Mouse (Mus musculus): ENCODE measurements around the gene Prrc2b.

The Prrc2b gene

GRCm38 (mm10) chr2:32134039-32134438 lies 16.8 kb upstream of the Prrc2b start:
- CTCF ChIA-PET, result interaction anchor here (0.6 to 1.2 kb wide), 3 partner anchors 13 to 838 kb away, joined by 3 to 5 read pairs (median 3); no protein-coding TSS in a partner anchor

DNA sequence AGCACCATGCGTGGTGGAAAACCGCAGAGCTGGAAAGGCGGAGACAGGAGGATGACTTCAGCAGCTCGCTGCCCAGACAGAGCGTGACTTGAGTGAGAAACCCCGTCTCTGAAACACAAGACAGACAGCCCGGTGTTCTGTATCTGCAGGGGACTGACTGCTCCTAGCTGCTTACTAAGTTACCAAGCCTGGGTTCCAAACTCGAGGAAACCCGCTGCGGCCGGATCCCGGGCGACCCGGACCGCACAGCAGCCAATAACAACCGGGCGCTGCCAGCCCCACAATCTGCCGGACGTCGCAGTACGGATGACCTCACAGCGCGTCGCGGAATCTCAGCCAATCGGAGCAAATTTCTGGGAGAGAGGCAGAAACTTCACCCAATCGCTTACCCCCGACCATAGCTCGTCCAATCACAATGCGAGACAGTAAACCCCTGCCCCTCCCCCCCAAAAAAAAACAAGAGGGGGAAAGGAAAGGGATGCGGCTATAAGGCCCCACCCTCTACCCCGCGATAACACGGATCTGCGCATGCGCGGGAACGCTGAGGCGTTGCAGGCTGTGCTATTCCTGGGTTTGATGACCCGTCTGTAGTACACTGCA lies 13.1 kb upstream of the Prrc2b start:
- CTCF ChIA-PET, result no interaction called here

- CTCF ChIA-PET, result no interaction called here
Observed at GRCm38 (mm10) chr2:32139377-32139776, 11.5 kb upstream of the Prrc2b start.

GRCm38 (mm10) chr2:32140498-32140934 lies 10.4 kb upstream of the Prrc2b start:
- CTCF ChIA-PET, result no interaction called here

- CTCF ChIA-PET, result interaction anchor here (0.5 kb wide), 1 partner anchor 30 kb away, joined by 11 read pairs; no protein-coding TSS in a partner anchor
Observed at GRCm38 (mm10) chr2:32141602-32142001, 9.3 kb upstream of the Prrc2b start.

- CTCF ChIA-PET, result interaction anchor here (0.7 kb wide), 1 partner anchor 10 kb away, joined by 3 read pairs; no protein-coding TSS in a partner anchor
Observed at GRCm38 (mm10) chr2:32142368-32142767, 8.5 kb upstream of the Prrc2b start.

DNA sequence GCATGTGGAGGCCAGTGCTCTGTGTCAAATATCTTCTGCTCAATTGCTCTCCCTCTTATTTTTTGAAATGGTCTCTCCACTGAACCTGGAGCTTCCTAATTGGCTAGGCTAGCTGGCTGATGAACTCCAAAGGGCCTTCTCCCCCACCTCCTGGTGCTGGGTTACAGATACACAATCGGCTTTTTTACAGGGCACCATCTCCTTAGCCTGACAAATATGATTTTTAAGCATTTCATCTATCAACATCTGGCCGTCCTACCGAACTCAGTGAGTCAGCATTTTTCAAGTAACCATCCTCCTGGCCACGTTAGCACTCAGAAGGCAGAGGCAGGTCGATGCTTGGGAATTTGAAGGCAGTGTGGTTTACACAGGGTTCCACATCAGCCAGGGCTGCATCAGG lies 6.2 kb upstream of the Prrc2b start:
- CTCF ChIA-PET, result no interaction called here

DNA sequence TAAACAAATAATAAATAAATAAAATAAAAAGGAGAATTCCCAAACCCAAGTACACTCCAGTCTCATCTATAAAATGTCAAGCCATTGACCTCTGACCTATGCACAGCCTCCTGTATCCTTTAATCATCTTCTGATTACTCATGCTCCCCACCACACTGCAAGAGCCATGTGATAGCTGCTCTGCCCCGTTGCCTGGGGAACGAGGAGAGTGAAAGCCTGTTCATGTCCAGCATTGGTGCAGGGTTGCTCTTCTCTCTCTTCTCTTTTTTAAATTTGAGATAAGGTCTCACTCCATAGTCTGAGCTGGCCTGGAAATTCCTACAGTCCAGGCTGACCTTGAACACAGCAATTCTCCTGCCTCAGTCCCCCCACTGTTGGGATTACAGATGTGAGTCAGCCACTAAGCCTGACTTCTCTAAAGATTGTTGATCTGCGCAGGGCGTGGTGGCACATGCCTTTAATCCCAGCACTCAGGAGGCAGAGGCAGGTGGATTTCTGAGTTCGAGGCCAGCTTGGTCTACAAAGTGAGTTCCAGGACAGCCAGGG lies 4.2 kb upstream of the Prrc2b start:
- CTCF ChIA-PET, result no interaction called here

GRCm38 (mm10) chr2:32150135-32150534 lies 747 bp upstream of the Prrc2b start:
- CTCF ChIA-PET, result no interaction called here

DNA sequence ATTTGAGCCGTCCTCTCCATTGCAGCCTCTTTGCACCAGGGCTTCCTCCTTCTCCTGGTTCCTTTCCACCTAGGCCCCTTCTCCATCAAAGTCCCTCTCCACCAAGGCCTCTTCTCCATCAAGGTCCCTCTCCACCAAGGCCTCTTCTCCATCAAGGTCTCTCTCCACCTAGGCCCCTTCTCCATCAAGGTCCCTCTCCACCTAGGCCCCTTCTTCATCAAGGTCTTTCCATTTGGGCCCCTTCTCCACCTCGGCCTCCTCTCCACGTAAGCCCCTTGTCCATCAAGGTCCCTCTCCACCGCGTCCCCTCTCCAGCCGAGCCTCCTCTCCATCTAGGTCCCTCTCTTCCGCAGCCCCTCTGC lies 339 bp upstream of the Prrc2b start:
- CTCF ChIA-PET, result no interaction called here

DNA sequence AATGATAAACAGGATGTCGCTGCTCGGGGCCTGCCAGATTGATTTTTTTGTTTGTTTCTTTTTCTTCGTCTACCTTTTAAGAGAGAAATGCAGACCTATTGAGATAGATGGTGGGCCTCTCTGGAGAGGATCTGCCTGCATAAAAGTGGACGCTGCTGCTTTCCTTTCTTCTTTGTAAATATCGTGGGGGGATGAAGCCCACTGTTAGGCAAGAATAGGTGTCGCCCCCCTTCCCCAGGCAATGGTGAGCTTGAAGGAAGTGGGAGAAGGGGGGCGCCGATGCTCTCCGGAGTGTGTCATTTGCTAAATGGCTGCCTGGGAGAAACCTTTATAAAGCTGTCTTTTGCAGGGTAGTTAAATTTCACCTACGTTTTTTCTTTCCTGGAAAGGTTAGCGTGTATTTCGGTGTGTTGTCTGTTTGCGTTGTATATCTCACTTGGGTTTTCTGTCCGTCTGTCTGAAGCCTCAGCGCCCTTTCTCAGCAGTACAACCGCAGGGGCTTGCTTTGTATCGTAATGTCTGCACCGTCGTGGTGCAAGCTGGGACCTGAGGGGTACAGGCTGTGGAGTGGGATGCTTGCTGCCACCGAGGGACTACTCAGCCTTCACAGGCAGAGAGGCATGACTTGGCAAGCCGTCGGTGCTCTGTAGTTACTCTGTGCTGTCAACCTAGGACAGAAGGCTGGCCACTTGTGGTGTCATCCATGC lies 931 bp downstream of the Prrc2b start:
- CTCF ChIA-PET, result interaction anchor here (1.5 kb wide), 1 partner anchor 17 kb away, joined by 5 read pairs; no protein-coding TSS in a partner anchor

GRCm38 (mm10) chr2:32152367-32153034 lies 1.6 kb downstream of the Prrc2b start:
- CTCF ChIA-PET, result interaction anchor here (1.5 kb wide), 1 partner anchor 18 kb away, joined by 5 read pairs; no protein-coding TSS in a partner anchor

GRCm38 (mm10) chr2:32153041-32153790 lies 2.3 kb downstream of the Prrc2b start:
- CTCF ChIA-PET, result no interaction called here

DNA sequence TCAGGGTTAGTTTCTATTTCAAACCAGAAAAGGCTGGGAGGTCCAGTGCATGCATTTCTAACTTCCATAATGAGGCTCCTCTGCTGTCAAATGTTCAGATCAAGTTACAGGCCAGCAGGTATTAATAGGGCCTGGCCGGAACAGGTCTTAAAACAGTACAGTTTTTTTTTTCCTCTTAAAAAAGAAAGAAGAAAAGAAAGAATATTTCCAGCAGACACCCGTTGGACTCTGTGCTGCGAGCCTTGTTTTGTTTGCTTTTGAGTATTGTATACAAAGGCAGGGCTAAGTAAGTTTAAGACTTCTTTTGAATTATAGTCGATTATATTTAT lies 2.9 kb downstream of the Prrc2b start:
- CTCF ChIA-PET, result no interaction called here

DNA sequence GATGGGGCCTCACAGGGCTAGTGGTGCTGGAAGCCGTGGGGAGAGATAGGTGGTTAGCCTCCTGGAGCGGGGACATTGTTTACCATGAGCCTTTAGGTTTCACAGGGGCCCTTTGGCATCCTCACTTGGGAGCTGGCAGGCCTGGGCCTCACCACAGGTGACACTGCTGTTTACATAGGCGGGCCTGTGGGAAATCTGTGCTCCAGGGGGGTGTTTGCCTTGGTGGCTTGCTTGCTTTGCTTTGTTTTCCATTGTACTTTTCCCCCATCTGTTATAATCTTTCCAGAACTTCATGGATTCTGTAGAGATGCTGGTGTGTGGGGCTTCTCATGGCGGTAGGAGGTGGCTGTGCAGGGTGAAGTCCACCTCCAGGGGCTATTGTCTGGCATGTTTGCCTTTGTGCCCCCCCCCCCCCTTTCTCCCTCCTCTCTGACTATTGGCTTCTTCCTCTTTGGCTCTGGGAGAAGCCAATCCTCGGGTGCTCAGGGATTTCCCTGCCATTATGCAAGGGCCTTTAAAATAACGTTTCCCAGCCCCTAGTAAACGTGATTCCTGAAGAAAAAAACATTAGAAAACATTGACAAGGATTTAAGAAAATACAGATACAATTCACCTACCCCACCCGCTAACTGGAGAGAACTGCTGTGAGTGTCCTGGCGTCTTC lies 3.6 kb downstream of the Prrc2b start:
- CTCF ChIA-PET, result no interaction called here

DNA sequence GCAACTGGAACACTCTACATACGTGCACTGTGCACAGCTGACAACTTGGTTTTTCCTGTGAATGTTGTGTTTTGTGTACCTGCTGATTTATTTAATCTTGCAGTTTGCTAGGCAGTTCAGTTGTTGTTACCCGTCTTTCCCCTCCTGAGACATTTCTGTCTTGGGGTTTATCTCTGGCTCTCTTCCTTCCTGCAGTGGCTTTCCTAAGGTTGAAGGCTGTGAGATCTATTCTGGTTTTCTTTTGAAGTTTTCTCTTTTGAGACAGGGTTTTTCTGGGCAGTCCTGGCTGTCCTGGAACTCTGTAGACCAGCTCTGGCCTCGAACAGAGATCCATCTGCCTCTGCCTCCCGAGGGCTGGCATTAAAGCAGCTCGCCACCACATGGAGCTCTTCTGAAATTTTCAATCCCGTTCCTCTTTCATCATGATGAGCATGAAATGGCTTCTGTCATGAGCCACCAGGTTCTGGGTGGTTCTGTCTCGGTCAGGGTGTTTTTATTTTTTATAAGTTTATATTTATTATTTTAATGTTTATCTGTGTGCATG lies 4.2 kb downstream of the Prrc2b start:
- CTCF ChIA-PET, result no interaction called here

GRCm38 (mm10) chr2:32155614-32156013 lies 4.7 kb downstream of the Prrc2b start:
- CTCF ChIA-PET, result no interaction called here

GRCm38 (mm10) chr2:32156645-32157044 lies 5.8 kb downstream of the Prrc2b start:
- CTCF ChIA-PET, result no interaction called here

GRCm38 (mm10) chr2:32157328-32157727 lies 6.4 kb downstream of the Prrc2b start:
- CTCF ChIA-PET, result no interaction called here

DNA sequence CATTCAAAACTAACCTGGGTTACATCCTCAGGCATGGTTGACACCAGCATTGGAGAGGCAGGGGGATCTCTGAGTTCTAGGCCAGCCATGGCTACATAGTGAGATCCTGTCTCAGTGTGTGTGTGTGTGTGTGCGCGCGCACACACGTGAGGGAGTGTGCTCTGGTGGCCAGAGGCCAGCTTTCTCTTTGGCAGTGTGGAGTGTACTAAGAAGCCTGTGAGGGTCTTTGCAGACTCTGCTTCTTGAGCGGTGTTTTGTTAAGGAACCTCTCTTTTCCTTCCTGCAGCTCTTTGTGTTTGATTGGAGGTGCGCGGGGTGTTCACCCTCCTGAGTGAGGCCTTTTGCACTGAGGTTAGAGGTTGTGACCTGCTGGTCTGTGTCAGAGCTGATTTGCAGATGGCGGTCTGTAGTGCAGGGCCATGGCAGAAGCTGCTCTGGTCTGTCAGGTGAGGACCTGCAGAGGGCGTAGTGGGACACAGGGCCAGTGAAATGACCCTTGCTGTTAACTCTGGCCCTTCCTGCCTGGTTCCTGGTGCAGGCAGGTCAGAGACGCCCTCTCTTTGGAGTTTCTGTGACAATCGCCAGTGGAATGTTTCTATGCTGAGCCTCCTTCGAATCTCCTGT lies 7.8 kb downstream of the Prrc2b start:
- CTCF ChIA-PET, result no interaction called here

GRCm38 (mm10) chr2:32160525-32160924 lies 9.6 kb downstream of the Prrc2b start:
- CTCF ChIA-PET, result no interaction called here

Data from spleen, embryonic (tissue).